Mouse (Mus musculus) thymus, postnatal 36 days (tissue): ENCODE measurements around the gene Cdc6.

Source experiments
- DNase-seq, 2 experiments: peaks; one replicate each; pipeline ENCODE4 v3.0.0; 2022; ENCODE audit warnings: mixed read lengths in 2 of 2

The Cdc6 gene

GRCm38 (mm10) chr11:98963191-98964021 lies 55.8 kb downstream of the Cdc6 start:
- DNase-seq: peak; percentile 80 to 84

DNA sequence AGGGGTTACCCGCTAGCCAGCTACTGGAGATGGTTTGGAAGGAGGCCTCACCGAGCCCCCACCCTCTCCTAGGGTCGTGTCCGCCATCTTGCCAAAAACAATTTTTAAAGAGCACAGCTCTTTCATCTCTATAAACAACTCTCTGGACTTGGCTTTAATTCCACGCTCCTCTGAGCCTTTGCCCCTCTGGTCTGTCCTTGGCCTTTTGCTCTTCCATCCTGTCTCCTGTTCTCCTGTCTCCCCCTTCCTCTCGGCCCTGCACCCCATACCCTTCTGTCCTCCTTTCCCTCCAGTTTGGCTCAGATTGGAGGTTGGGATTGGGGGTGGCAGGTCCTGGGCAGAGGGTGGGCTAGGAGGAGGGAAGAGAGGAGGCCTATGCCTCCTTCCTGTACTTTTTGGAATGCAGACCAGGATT lies 56.6 kb downstream of the Cdc6 start:
- no peak for DNase-seq

DNA sequence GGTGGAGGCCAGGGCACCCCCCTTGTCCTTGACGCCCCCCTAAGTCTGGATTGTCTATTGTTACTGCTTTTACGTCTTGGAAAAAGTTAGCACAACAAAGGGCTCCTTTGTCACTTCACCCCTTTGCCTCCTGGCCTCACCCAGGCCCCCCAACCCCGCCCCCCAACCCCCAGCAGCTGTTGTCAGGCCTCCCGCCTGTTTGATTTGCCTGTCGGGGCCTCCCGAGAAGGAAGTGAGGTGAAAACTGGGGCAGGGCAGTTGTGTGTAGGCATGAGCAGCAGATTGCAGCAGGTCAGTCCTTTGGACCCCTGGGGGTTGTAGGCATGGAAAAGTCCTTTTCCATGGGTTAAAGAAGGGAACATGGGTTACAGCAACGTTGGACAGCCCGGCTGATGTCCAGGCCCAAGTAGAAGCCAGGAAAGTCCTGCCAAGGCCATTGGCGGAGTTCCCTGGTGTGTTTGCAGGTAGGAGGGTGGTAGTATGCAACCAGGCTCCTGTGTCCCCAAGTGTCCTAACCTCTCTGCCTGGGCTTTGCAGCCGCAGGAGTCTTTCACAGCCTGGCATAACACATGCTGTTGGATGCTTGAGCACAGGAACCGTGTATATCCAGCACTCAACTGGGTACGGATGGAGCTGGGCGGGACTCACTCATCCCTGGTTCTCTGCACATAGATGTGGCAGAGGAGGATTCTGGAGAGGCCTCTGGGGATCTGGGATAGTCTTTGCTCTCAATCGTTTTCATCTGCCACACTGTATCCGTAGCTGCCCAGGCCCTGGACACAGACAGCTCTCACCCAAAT lies 57.2 kb downstream of the Cdc6 start:
- peak; percentile 62 to 78 for DNase-seq

DNA sequence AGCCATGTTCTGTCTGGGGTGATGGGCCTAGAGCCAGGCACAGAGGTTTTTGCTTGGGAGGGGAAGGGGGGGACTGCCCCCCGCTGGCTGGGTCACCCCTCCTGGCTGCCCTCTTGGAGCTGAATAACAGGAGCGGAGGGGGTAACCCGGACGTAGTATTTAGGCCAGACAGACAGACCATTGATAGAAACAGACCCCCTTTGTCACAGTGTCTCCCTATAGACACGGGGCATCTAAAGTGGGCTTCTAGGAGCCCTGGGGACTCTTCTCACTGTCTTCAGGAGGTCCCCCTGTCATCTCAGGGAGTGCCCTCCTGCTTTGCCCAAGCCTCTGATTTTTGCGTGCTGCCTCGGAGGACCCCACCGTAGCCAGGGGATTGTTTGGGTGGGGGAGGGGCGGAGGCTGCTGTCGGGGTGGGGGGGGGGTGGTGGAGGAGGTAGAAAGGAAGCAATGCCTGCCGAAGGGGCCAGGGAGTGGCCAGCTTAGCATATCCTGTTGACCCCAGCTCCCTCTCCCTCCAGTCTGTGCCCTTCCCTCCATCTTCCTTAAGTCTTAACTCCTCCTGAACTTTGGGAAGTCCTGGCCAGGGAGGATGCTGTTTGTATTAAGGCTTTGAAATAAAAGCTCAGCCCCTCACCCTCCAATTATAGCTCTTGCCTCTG lies 57.9 kb downstream of the Cdc6 start:
- DNase-seq: peak in 1 of 2 experiments; percentile 40

- DNase-seq: peak in 1 of 2 experiments; percentile 43
These were observed 59.0 kb downstream of the Cdc6 start for GRCm38 (mm10) chr11:98966499-98967141.

GRCm38 (mm10) chr11:98968079-98968478 lies 60.5 kb downstream of the Cdc6 start:
- no peak for DNase-seq

- DNase-seq: peak in 1 of 2 experiments; percentile 30
These were observed 61.3 kb downstream of the Cdc6 start for GRCm38 (mm10) chr11:98968716-98969495.

DNA sequence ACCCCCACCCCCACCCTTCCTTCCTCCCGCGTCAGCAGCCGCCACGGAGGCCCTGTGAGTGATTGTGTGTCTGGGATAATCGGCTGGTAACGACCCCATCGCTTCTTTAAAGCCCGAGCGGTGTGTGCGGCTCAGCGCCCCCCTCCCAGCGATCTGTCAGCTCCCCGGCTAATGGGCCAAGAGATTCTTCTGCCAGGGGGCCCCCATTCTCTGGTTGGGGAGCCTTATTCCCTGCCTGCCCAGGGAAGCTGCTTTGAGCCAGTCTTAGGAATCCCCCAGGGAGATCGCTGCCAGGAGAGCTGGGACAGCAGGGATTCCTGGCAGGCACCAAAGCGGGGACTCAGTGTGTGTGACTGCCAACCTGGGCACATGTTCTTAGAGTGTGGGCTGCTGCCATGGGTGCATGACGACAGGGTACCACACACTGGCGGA lies 61.9 kb downstream of the Cdc6 start:
- peak in 1 of 2 experiments; percentile 24 for DNase-seq

GRCm38 (mm10) chr11:98970191-98970925 lies 62.8 kb downstream of the Cdc6 start:
- DNase-seq: peak in 1 of 2 experiments; percentile 37

- peak in 1 of 2 experiments; percentile 37 for DNase-seq
These were observed 63.9 kb downstream of the Cdc6 start for GRCm38 (mm10) chr11:98971316-98972031.

GRCm38 (mm10) chr11:98972215-98972614 lies 64.6 kb downstream of the Cdc6 start:
- DNase-seq: peak; percentile 87 to 92

DNA sequence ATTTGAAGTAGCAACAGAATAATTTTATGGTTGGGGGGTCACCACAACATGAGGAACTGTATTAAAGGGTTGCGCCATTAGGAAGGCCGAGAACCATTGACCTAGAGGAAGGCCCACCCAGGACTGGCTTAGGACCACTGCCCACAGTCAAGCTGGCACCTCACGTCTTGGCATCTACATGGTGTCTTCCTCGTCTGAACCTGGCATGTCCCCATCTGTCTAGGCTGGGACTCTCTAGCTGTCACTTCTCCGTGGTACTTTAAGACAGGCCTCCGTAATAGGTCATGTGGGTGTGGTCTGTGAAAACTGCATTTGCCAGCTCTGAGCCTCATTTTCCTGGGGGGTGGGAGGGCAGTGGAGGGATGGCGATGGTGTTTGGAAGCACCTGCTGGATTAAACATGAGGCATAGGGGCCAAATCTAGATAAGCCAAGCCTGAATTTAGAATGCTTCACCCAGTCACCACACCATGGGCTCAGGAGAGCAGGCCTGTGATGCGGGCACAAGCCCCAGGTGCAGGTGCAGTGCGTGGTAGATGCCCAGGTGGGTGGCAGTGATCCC lies 65.3 kb downstream of the Cdc6 start:
- DNase-seq: no peak
